Comparison of ENCODE assay signal across 11 mouse cellular contexts in genomic region chr1:34387346-34388327, GRCm38 (mm10). TPM values are rescaled to one million over a fixed set of nuclear protein-coding genes. Genes with fewer than 3 reads are reported as not detected.
DNase-seq lines count a peak whose midpoint lies in the region.
"Had no signal": no experiment of that assay in that cellular context is flagged by ENCODE, and none has a peak within 500 bp of the region (broad histone marks: within the 10 kb centered on the region; RNA-seq: fewer than 3 reads in every experiment).

No protein-coding gene starts in this region.

- H3K27ac ChIP-seq in heart, embryonic 10.5 days: no peak overlapping the region

- H3K27me3 ChIP-seq in heart, embryonic 10.5 days (ENCODE audit: insufficient read depth, poor library complexity, severe bottlenecking): no peaks in the 10 kb centered on the region

- peaks cover 8% of the 10 kb centered on the region; the same call in 1 of the 2 replicates for H3K4me1 ChIP-seq in heart, embryonic 10.5 days

- no peaks in the 10 kb centered on the region for H3K9me3 ChIP-seq in heart, embryonic 10.5 days

- H3K4me3 ChIP-seq in heart, embryonic 10.5 days: no peak overlapping the region

- H3K36me3 ChIP-seq in heart, embryonic 10.5 days: no peaks in the 10 kb centered on the region

- DNase-seq in left cerebral cortex, postnatal 4 days: peak; percentile 89
- no peak for DNase-seq in left cerebral cortex, adult 11 months (ENCODE audit: low spot score)
- peak; percentile 82 for DNase-seq in cerebellum, adult 9-10 months
- DNase-seq in heart, embryonic 10.5 days (ENCODE audit: low spot score): peak; percentile 76
- peak; percentile 16 for DNase-seq in retina, embryonic 14.5 days (ENCODE audit: low spot score)
- no peak for DNase-seq in adrenal gland, adult 2 months
- DNase-seq in layer of hippocampus, adult 18-20 months (ENCODE audit: low spot score in 2 of 2): no peak
- DNase-seq in spleen, postnatal 4 days (ENCODE audit: low spot score in 2 of 2): no peak
- DNase-seq: kidney, adult 2 months; right cerebral cortex, postnatal 14 days; thymus, adult 2 months had no signal

- intact Hi-C loops in left cerebral cortex, postnatal 4 days (cut with DNase I): loop anchor here (10.0 kb wide), 1 partner anchor 53 kb away; no protein-coding TSS in a partner anchor

- 67% methylated on average over 12 of the region's 12 CpGs for WGBS in heart, embryonic 10.5 days

RNA-seq across cellular contexts. Expression of gene Ccdc115, which starts 51.8 kb away (rescaled TPM):
- total RNA-seq in left cerebral cortex, postnatal 4 days (2021): 10 to 100 TPM; 22.5 to 29.0 TPM
- polyA plus RNA-seq in heart, embryonic 10.5 days (2016; fragmentation: Nextera tagmentation; extraction: Ambion mirVana): 52.5 and 60.2 TPM in 2 replicates
- total RNA-seq in adrenal gland, adult 2 months (2021): 10 to 100 TPM; 13.5 to 16.6 TPM
- 14.0 and 16.6 TPM in 2 replicates for polyA plus RNA-seq in adrenal gland, adult 2 months (2012; rRNA removed)
- total RNA-seq in layer of hippocampus, adult 18-20 months (2021): 10 to 100 TPM; 16.7 to 17.8 TPM

RNA-seq across cellular contexts. Expression of gene Imp4, which starts 52.0 kb away (rescaled TPM):
- 10 to 100 TPM; 30.5 to 36.7 TPM for total RNA-seq in left cerebral cortex, postnatal 4 days (2021)
- polyA plus RNA-seq in heart, embryonic 10.5 days (2016; fragmentation: Nextera tagmentation; extraction: Ambion mirVana): 97.6 and 113 TPM in 2 replicates
- 10 to 100 TPM; 60.7 to 76.7 TPM for total RNA-seq in adrenal gland, adult 2 months (2021)
- 36.1 and 38.1 TPM in 2 replicates for polyA plus RNA-seq in adrenal gland, adult 2 months (2012; rRNA removed)
- total RNA-seq in layer of hippocampus, adult 18-20 months (2021): 10 to 100 TPM; 37.9 to 39.0 TPM

Comparison
In these comparisons a context has a peak if more than half of its experiments do, and no peak if none do; other contexts are left out.
1. DNase-seq: peak in left cerebral cortex, postnatal 4 days (single experiment), cerebellum, adult 9-10 months (single experiment), heart, embryonic 10.5 days (single experiment) and retina, embryonic 14.5 days (single experiment); none in left cerebral cortex, adult 11 months (single experiment), adrenal gland, adult 2 months (single experiment), layer of hippocampus, adult 18-20 months (0 of 2) and spleen, postnatal 4 days (0 of 2).